8 mouse cellular contexts compared by ENCODE assay signal in the genomic region with DNA sequence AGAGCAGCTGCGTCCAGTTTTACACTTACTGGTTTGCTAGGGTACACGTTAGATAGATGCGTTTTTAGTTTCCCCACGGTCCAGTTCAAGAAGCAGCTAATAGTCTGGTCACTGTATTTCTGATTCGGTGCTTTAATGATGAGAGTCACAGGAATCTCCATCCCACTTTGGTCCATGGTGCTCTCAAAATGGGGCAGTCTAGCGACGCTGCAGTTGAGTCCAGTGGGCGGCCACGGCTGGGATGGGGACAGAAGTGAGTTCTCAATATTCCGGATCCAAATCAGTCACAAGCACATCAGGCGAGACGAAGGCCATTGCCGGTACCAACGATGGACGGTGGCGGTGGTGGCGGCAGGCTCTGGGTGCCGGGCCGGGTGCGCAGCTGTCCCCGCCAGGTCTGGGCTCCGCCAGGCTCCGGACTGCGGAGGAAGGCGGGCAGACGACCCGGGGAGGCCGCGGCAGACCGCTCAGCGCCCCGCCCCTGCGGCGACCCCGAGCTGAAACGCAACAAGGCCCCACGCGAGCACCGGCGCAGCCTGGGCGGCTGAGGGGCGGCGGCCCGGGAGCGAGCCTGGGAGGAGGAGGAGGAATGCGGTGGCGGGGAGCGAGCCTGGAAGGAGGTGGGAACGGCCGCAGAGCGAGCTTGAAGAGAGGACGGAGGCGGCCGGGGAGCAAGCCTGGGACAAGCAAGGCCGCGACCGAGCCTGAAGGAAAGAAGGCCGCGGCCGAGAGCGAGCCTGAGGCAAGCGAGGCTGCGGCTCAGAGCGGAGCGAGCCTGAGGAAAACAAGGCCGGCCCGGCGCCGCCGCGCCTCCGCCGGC. TPM values are rescaled to one million over a fixed set of nuclear protein-coding genes. Genes with fewer than 3 reads are reported as not detected.
A peak's percentile ranks its signal among the peaks of the same experiment; 100 is the strongest.
DNase-seq lines count a peak whose midpoint lies in the region; ATAC-seq and TF ChIP-seq lines count a peak whose summit lies in the region.

No protein-coding gene starts in this region.

- H3K9ac ChIP-seq in forebrain, postnatal 0 days, result peak overlapping the region; percentile 91
- H3K9ac ChIP-seq in intestine, embryonic 14.5 days (ENCODE audit: low read length), result peak overlapping the region; percentile 84
- H3K9ac ChIP-seq in liver, embryonic 11.5 days (ENCODE audit: low read depth, low read length), result peak overlapping the region; percentile 95
- H3K9ac ChIP-seq in midbrain, postnatal 0 days (replicated peaks; ENCODE audit: low read length, poor library complexity, severe bottlenecking), result peak overlapping the region; percentile 92
- H3K9ac ChIP-seq in stomach, embryonic 16.5 days (ENCODE audit: low read length), result peak overlapping the region; percentile 96

- H3K4me3 ChIP-seq in brown adipose tissue, adult 24 weeks (ENCODE audit: insufficient read depth, low read depth, low read length), result peak overlapping the region; percentile 93
- H3K4me3 ChIP-seq in forebrain, postnatal 0 days (ENCODE audit: low read depth, low read length), result peak overlapping the region; percentile 76
- peak overlapping the region; percentile 76 for H3K4me3 ChIP-seq in intestine, embryonic 14.5 days (ENCODE audit: low read depth, low read length)
- peak overlapping the region; percentile 86 for H3K4me3 ChIP-seq in liver, embryonic 11.5 days (ENCODE audit: low read depth, low read length)
- H3K4me3 ChIP-seq in midbrain, postnatal 0 days (ENCODE audit: low read depth, low read length), result peak overlapping the region; percentile 89
- peak overlapping the region; percentile 88 for H3K4me3 ChIP-seq in stomach, embryonic 16.5 days (replicated peaks; ENCODE audit: low read length)

- H3K9me3 ChIP-seq in forebrain, postnatal 0 days (ENCODE audit: low read length), result no peaks in the 10 kb centered on the region
- H3K9me3 ChIP-seq in intestine, embryonic 14.5 days (ENCODE audit: control insufficient read depth, low read length), result no peaks in the 10 kb centered on the region
- H3K9me3 ChIP-seq in liver, embryonic 11.5 days (ENCODE audit: control insufficient read depth, low read length), result no peaks in the 10 kb centered on the region
- H3K9me3 ChIP-seq in midbrain, postnatal 0 days (ENCODE audit: low read length), result no peaks in the 10 kb centered on the region
- no peaks in the 10 kb centered on the region for H3K9me3 ChIP-seq in stomach, embryonic 16.5 days (replicated peaks; ENCODE audit: control insufficient read depth, low read length)

- H3K27ac ChIP-seq in brown adipose tissue, adult 24 weeks (replicated peaks; ENCODE audit: low read depth, low read length), result peak overlapping the region; percentile 95
- peak overlapping the region; percentile 98 for H3K27ac ChIP-seq in forebrain, postnatal 0 days (ENCODE audit: low read depth, low read length)
- peak overlapping the region; percentile 100 for H3K27ac ChIP-seq in intestine, embryonic 14.5 days (ENCODE audit: low read depth)
- H3K27ac ChIP-seq in liver, embryonic 11.5 days (ENCODE audit: low read depth, low read length), result peak overlapping the region; percentile 97
- H3K27ac ChIP-seq in midbrain, postnatal 0 days (ENCODE audit: low read depth, low read length), result peak overlapping the region; percentile 95
- H3K27ac ChIP-seq in stomach, embryonic 16.5 days (ENCODE audit: low read length), result peak overlapping the region; percentile 98

- no peaks in the 10 kb centered on the region for H3K36me3 ChIP-seq in forebrain, postnatal 0 days (ENCODE audit: insufficient read depth)
- 0 out of 2 replicates have a peak, but pooled peaks cover 6% of the 10 kb centered on the region for H3K36me3 ChIP-seq in intestine, embryonic 14.5 days (ENCODE audit: control insufficient read depth, insufficient read depth, low read length)
- no peaks in the 10 kb centered on the region for H3K36me3 ChIP-seq in liver, embryonic 11.5 days (ENCODE audit: control insufficient read depth, insufficient read depth, low read length)
- H3K36me3 ChIP-seq in midbrain, postnatal 0 days (ENCODE audit: insufficient read depth, low read length), result no peaks in the 10 kb centered on the region
- no peaks in the 10 kb centered on the region for H3K36me3 ChIP-seq in stomach, embryonic 16.5 days (ENCODE audit: control insufficient read depth, insufficient read depth, low read length)

- peak overlapping the region; percentile 77 for H3K4me2 ChIP-seq in forebrain, postnatal 0 days (ENCODE audit: low read depth)
- peak overlapping the region; percentile 77 for H3K4me2 ChIP-seq in intestine, embryonic 14.5 days (ENCODE audit: low read length)
- peak overlapping the region; percentile 88 for H3K4me2 ChIP-seq in liver, embryonic 11.5 days
- H3K4me2 ChIP-seq in midbrain, postnatal 0 days (ENCODE audit: low read depth, low read length, poor library complexity, severe bottlenecking), result peak overlapping the region; percentile 86
- peak overlapping the region; percentile 92 for H3K4me2 ChIP-seq in stomach, embryonic 16.5 days (ENCODE audit: low read depth, low read length)

- no peak for TF ChIP-seq CTCF in forebrain, postnatal 0 days (IDR thresholded peaks at IDR 0.05; ENCODE audit: low read depth)
- TF ChIP-seq CTCF in midbrain, postnatal 0 days (IDR thresholded peaks at IDR 0.05), result no peak

- WGBS in forebrain, postnatal 0 days, result 2% methylated on average over 73 of the region's 73 CpGs
- WGBS in intestine, embryonic 14.5 days, result under 1% methylated on average over 72 of the region's 73 CpGs
- WGBS in liver, embryonic 11.5 days, result under 1% methylated on average over 72 of the region's 73 CpGs
- WGBS in midbrain, postnatal 0 days, result 1% methylated on average over 51 of the region's 73 CpGs
- WGBS in stomach, embryonic 16.5 days, result under 1% methylated on average over 61 of the region's 73 CpGs

- peak; percentile 57 for ATAC-seq in cerebellum, adult (ENCODE audit: insufficient number of reproducible peaks, low FRiP score, low TSS enrichment)
- ATAC-seq in forebrain, postnatal 0 days, result peak; percentile 64
- ATAC-seq in intestine, embryonic 14.5 days (replicated peaks; ENCODE audit: low FRiP score, low TSS enrichment, low read depth), result peak; percentile 1
- peak; percentile 62 for ATAC-seq in liver, embryonic 11.5 days (replicated peaks; ENCODE audit: low FRiP score)
- peak; percentile 77 for ATAC-seq in midbrain, postnatal 0 days (ENCODE audit: low FRiP score)
- ATAC-seq in stomach, embryonic 16.5 days (ENCODE audit: insufficient read depth, low FRiP score), result peak; percentile 82

- H3K27me3 ChIP-seq in forebrain, postnatal 0 days (ENCODE audit: insufficient read depth, low read length), result no peaks in the 10 kb centered on the region
- H3K27me3 ChIP-seq in intestine, embryonic 14.5 days (replicated peaks; ENCODE audit: control insufficient read depth, insufficient read depth, low read length), result no peaks in the 10 kb centered on the region
- no peaks in the 10 kb centered on the region for H3K27me3 ChIP-seq in liver, embryonic 11.5 days (replicated peaks; ENCODE audit: control insufficient read depth, insufficient read depth, low read length)
- no peaks in the 10 kb centered on the region for H3K27me3 ChIP-seq in midbrain, postnatal 0 days (ENCODE audit: insufficient read depth, low read length)
- no peaks in the 10 kb centered on the region for H3K27me3 ChIP-seq in stomach, embryonic 16.5 days (ENCODE audit: control insufficient read depth, insufficient read depth, low read length)

- DNase-seq in cerebellum, postnatal 25 days, result no peak
- peak; percentile 31 for DNase-seq in forebrain, postnatal 0 days
- DNase-seq in intestine, embryonic 14.5 days (ENCODE audit: low spot score), result peak; percentile 88
- no peak for DNase-seq in liver, embryonic 11.5 days (ENCODE audit: low spot score)
- DNase-seq in midbrain, postnatal 0 days (ENCODE audit: low spot score), result peak; percentile 42

- H3K4me1 ChIP-seq in brown adipose tissue, adult 24 weeks (ENCODE audit: control insufficient read depth, insufficient read depth, insufficient read length, low read length), result no peaks in the 10 kb centered on the region; the same call in 1 of the 2 replicates
- peaks cover 24% of the 10 kb centered on the region for H3K4me1 ChIP-seq in forebrain, postnatal 0 days (ENCODE audit: insufficient read depth)
- peaks cover 23% of the 10 kb centered on the region for H3K4me1 ChIP-seq in intestine, embryonic 14.5 days (replicated peaks; ENCODE audit: control insufficient read depth, insufficient read depth, low read length)
- peaks cover 21% of the 10 kb centered on the region for H3K4me1 ChIP-seq in liver, embryonic 11.5 days (replicated peaks; ENCODE audit: control insufficient read depth, insufficient read depth, low read length)
- H3K4me1 ChIP-seq in midbrain, postnatal 0 days (ENCODE audit: insufficient read depth, low read length), result peaks cover 9% of the 10 kb centered on the region; the same call in 1 of the 2 replicates
- peaks cover 8% of the 10 kb centered on the region; the same call in 1 of the 2 replicates for H3K4me1 ChIP-seq in stomach, embryonic 16.5 days (ENCODE audit: control insufficient read depth, insufficient read depth, low read length)

RNA-seq across cellular contexts. Expression of gene Herpud2, which starts 0.6 kb away (rescaled TPM):
- 26.7 and 32.1 TPM in 2 replicates for polyA plus RNA-seq in brown adipose tissue, adult 24 weeks (2012; ENCODE audit: insufficient read depth, insufficient read length, missing spikeins)
- 16.3 and 20.1 TPM in 2 replicates for total RNA-seq in forebrain, postnatal 0 days (2014; rRNA removed)
- polyA plus RNA-seq in forebrain, postnatal 0 days (2015; fragmentation: Nextera tagmentation; extraction: Ambion mirVana), result 20.4 and 30.4 TPM in 2 replicates
- polyA plus RNA-seq in intestine, embryonic 14.5 days (2014; fragmentation: Nextera tagmentation; extraction: Ambion mirVana), result 27.7 and 28.7 TPM in 2 replicates
- polyA plus RNA-seq in liver, embryonic 11.5 days (2014; fragmentation: Nextera tagmentation; extraction: Ambion mirVana), result 23.2 and 27.0 TPM in 2 replicates
- 15.8 and 28.5 TPM in 2 replicates for total RNA-seq in midbrain, postnatal 0 days (2014; rRNA removed)
- polyA plus RNA-seq in midbrain, postnatal 0 days (2015; fragmentation: Nextera tagmentation; extraction: Ambion mirVana), result 25.9 and 26.6 TPM in 2 replicates
- polyA plus RNA-seq in stomach, embryonic 16.5 days (2015; fragmentation: Nextera tagmentation; extraction: Ambion mirVana), result 20.1 and 20.4 TPM in 2 replicates

Comparison
In these comparisons a context has a peak if more than half of its experiments do, and no peak if none do; other contexts are left out.
1. ATAC-seq: peak in every context shown above with its lines; median percentile 82 in stomach, embryonic 16.5 days; 77 in midbrain, postnatal 0 days; 64 in forebrain, postnatal 0 days; 62 in liver, embryonic 11.5 days; 57 in cerebellum, adult; 1 in intestine, embryonic 14.5 days.
2. DNase-seq: peak in forebrain, postnatal 0 days (single experiment), intestine, embryonic 14.5 days (single experiment) and midbrain, postnatal 0 days (single experiment); none in cerebellum, postnatal 25 days (0 of 2) and liver, embryonic 11.5 days (single experiment).
3. Peak in every context shown above with its lines, with median percentiles within 50 percentile points of each other: H3K27ac ChIP-seq, H3K4me3 ChIP-seq, H3K4me2 ChIP-seq and H3K9ac ChIP-seq.